Mouse (Mus musculus): Measurements from ENCODE around the gene Oxtr. TPM values are rescaled to one million over a fixed set of nuclear protein-coding genes. Genes with fewer than 3 reads are reported as not detected.
A peak's percentile ranks its signal among the peaks of the same experiment; 100 is the strongest.

Gene Oxtr
- total and polyA plus RNA-seq, 2 experiments from 2014 or later: 3.5 to 6.7 TPM

DNA sequence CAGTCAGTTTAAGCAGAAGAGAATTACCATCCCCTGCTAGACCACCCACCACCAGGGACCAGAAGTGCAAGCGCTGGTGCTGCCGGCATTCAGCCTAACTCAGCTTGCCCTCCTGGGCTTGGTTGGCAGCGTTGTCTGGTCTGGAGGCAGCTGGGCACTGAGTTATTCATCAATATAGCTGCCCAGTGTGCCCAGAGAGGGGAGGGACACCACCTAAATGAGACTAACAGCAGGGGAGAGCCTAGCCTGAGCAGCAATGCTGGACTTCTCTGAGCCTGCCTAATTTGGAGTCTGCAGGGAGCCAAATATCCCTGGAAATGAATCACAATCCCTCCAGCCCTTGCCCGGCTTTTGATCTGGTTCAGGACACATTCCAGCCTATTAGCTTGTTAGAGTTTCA, 20.6 kb upstream of the Oxtr start:
- Histone ChIP-seq H3K4me1 (ENCODE audit: insufficient read depth) (no peaks in the 10 kb centered on the region), H3K9ac (no peak overlapping the region), H3K36me3 (ENCODE audit: insufficient read depth) (no peaks in the 10 kb centered on the region), H3K9me3 (ENCODE audit: low read length) (no peaks in the 10 kb centered on the region), H3K27ac (ENCODE audit: low read depth, low read length) (no peak overlapping the region), H3K4me3 (ENCODE audit: low read depth, low read length) (no peak overlapping the region), H3K4me2 (ENCODE audit: low read depth) (no peak overlapping the region), H3K27me3 (ENCODE audit: insufficient read depth, low read length) (no peaks in the 10 kb centered on the region)
- 4% methylated on average over 4 of the region's 4 CpGs for WGBS
- TF ChIP-seq CTCF (IDR thresholded peaks at IDR 0.05; ENCODE audit: low read depth): no peak
- peak; percentile 83 for ATAC-seq
- DNase-seq: peak; percentile 48

GRCm38 (mm10) chr6:112509590-112510131, 19.9 kb upstream of the Oxtr start:
- H3K27me3 ChIP-seq (ENCODE audit: insufficient read depth, low read length): no peaks in the 10 kb centered on the region
- WGBS: 27% methylated on average over 2 of the region's 2 CpGs
- H3K36me3 ChIP-seq (ENCODE audit: insufficient read depth): no peaks in the 10 kb centered on the region
- H3K9me3 ChIP-seq (ENCODE audit: low read length): no peaks in the 10 kb centered on the region
- H3K27ac ChIP-seq (ENCODE audit: low read depth, low read length): no peak overlapping the region
- no peak for DNase-seq
- no peak overlapping the region for H3K9ac ChIP-seq
- no peak overlapping the region for H3K4me3 ChIP-seq (ENCODE audit: low read depth, low read length)
- TF ChIP-seq CTCF (IDR thresholded peaks at IDR 0.05; ENCODE audit: low read depth): no peak
- ATAC-seq: no peak
- no peaks in the 10 kb centered on the region for H3K4me1 ChIP-seq (ENCODE audit: insufficient read depth)
- H3K4me2 ChIP-seq (ENCODE audit: low read depth): no peak overlapping the region

GRCm38 (mm10) chr6:112507617-112508016, 17.9 kb upstream of the Oxtr start:
- no peak for ATAC-seq
- H3K4me3 ChIP-seq (ENCODE audit: low read depth, low read length): no peak overlapping the region
- no peaks in the 10 kb centered on the region for H3K9me3 ChIP-seq (ENCODE audit: low read length)
- 87% methylated on average over 2 of the region's 2 CpGs for WGBS
- no peak for TF ChIP-seq CTCF (IDR thresholded peaks at IDR 0.05; ENCODE audit: low read depth)
- no peaks in the 10 kb centered on the region for H3K4me1 ChIP-seq (ENCODE audit: insufficient read depth)
- H3K9ac ChIP-seq: no peak overlapping the region
- no peak for DNase-seq
- no peaks in the 10 kb centered on the region for H3K36me3 ChIP-seq (ENCODE audit: insufficient read depth)
- no peak overlapping the region for H3K27ac ChIP-seq (ENCODE audit: low read depth, low read length)
- no peak overlapping the region for H3K4me2 ChIP-seq (ENCODE audit: low read depth)
- no peaks in the 10 kb centered on the region for H3K27me3 ChIP-seq (ENCODE audit: insufficient read depth, low read length)

- Histone ChIP-seq H3K9ac (no peak overlapping the region), H3K9me3 (ENCODE audit: low read length) (no peaks in the 10 kb centered on the region), H3K4me1 (ENCODE audit: insufficient read depth) (no peaks in the 10 kb centered on the region), H3K27ac (ENCODE audit: low read depth, low read length) (no peak overlapping the region), H3K36me3 (ENCODE audit: insufficient read depth) (no peaks in the 10 kb centered on the region), H3K4me3 (ENCODE audit: low read depth, low read length) (no peak overlapping the region), H3K4me2 (ENCODE audit: low read depth) (no peak overlapping the region), H3K27me3 (ENCODE audit: insufficient read depth, low read length) (no peaks in the 10 kb centered on the region)
- WGBS: 74% methylated on average over 2 of the region's 2 CpGs
- ATAC-seq (no peak), DNase-seq (no peak)
- no peak for TF ChIP-seq CTCF (IDR thresholded peaks at IDR 0.05; ENCODE audit: low read depth)
These were observed 11.4 kb upstream of the Oxtr start for GRCm38 (mm10) chr6:112501156-112501555.

- no peak for DNase-seq
These were observed 9.7 kb upstream of the Oxtr start for GRCm38 (mm10) chr6:112499456-112499855.

DNA sequence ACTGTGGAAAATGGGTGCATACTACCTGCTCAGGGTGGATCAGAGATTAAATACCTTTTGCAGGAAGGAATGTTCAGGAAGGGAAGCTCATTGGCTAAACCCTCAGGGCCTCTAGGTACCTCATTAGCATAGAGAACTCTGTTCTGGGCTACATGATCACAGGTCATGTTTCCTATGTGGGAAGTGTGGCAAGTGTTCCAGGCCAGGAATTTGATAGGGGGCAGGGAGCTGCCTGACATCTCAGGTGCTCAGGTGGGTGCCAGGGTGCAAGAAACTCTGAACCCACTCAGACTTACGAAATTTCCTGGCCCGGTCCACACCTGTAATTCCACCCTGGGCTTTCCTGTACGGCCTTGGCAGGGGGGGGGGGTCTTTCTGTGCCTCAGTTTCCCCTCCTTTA, 9.0 kb upstream of the Oxtr start:
- WGBS: 100% methylated on average over 3 of the region's 3 CpGs
- Histone ChIP-seq H3K4me1 (ENCODE audit: insufficient read depth) (no peaks in the 10 kb centered on the region), H3K9me3 (ENCODE audit: low read length) (no peaks in the 10 kb centered on the region), H3K9ac (no peak overlapping the region), H3K4me3 (ENCODE audit: low read depth, low read length) (no peak overlapping the region), H3K27me3 (ENCODE audit: insufficient read depth, low read length) (no peaks in the 10 kb centered on the region), H3K4me2 (ENCODE audit: low read depth) (no peak overlapping the region), H3K36me3 (ENCODE audit: insufficient read depth) (no peaks in the 10 kb centered on the region), H3K27ac (ENCODE audit: low read depth, low read length) (no peak overlapping the region)
- no peak for ATAC-seq
- DNase-seq: no peak
- TF ChIP-seq CTCF (IDR thresholded peaks at IDR 0.05; ENCODE audit: low read depth): no peak

More at GRCm38 (mm10) chr6:112499456-112499855, 9.7 kb upstream of the Oxtr start:
- no peak for ATAC-seq
- no peak overlapping the region for H3K4me2 ChIP-seq (ENCODE audit: low read depth)
- H3K4me3 ChIP-seq (ENCODE audit: low read depth, low read length): no peak overlapping the region
- TF ChIP-seq CTCF (IDR thresholded peaks at IDR 0.05; ENCODE audit: low read depth): no peak
- no peaks in the 10 kb centered on the region for H3K36me3 ChIP-seq (ENCODE audit: insufficient read depth)
- H3K9me3 ChIP-seq (ENCODE audit: low read length): no peaks in the 10 kb centered on the region
- no peak overlapping the region for H3K9ac ChIP-seq
- no peak overlapping the region for H3K27ac ChIP-seq (ENCODE audit: low read depth, low read length)
- no peaks in the 10 kb centered on the region for H3K27me3 ChIP-seq (ENCODE audit: insufficient read depth, low read length)
- no peaks in the 10 kb centered on the region for H3K4me1 ChIP-seq (ENCODE audit: insufficient read depth)
- 81% methylated on average over 2 of the region's 2 CpGs for WGBS

- TF ChIP-seq CTCF (IDR thresholded peaks at IDR 0.05; ENCODE audit: low read depth): no peak
- H3K9me3 ChIP-seq (ENCODE audit: low read length): no peaks in the 10 kb centered on the region
- no peak overlapping the region for H3K4me3 ChIP-seq (ENCODE audit: low read depth, low read length)
- no peak overlapping the region for H3K4me2 ChIP-seq (ENCODE audit: low read depth)
- no peak overlapping the region for H3K27ac ChIP-seq (ENCODE audit: low read depth, low read length)
- no peaks in the 10 kb centered on the region for H3K36me3 ChIP-seq (ENCODE audit: insufficient read depth)
- H3K27me3 ChIP-seq (ENCODE audit: insufficient read depth, low read length): no peaks in the 10 kb centered on the region
- 78% methylated on average over 2 of the region's 2 CpGs for WGBS
- no peak for DNase-seq
- ATAC-seq: no peak
- H3K4me1 ChIP-seq (ENCODE audit: insufficient read depth): no peaks in the 10 kb centered on the region
- no peak overlapping the region for H3K9ac ChIP-seq
These were observed 7.7 kb upstream of the Oxtr start for GRCm38 (mm10) chr6:112497456-112497855.
